Mouse (Mus musculus) neural tube, embryonic 15.5 days (tissue): ENCODE results near the gene Ppp1r9b. TPM values are rescaled to one million over a fixed set of nuclear protein-coding genes. Genes with fewer than 3 reads are reported as not detected.

Experiments
- ATAC-seq: fragments of 200-750 bp; cut with Nextera tagmentation; 2 replicates; pipeline ENCODE4 v1.8.0; 2017; ENCODE audit warnings: mild to moderate bottlenecking, moderate TSS enrichment, moderate library complexity; ENCODE audit not compliant: low FRiP score
- H3K27ac ChIP-seq: fragments of 300-500 bp; sonication (generic); replicated peaks from 2 replicates; pipeline ENCODE4 v1.5.1; 2015; ENCODE audit warnings: mild to moderate bottlenecking, inconsistent platforms
- H3K27me3 ChIP-seq: fragments of 300-500 bp; sonication (generic); replicated peaks from 2 replicates; pipeline ENCODE4 v1.6.1; 2015; ENCODE audit warnings: inconsistent platforms
- H3K36me3 ChIP-seq: fragments of 300-500 bp; sonication (generic); 2 replicates; pipeline ENCODE4 v1.6.1; 2015; ENCODE audit warnings: inconsistent platforms
- H3K4me1 ChIP-seq: fragments of 300-500 bp; sonication (generic); 2 replicates; pipeline ENCODE4 v1.6.1; 2015; ENCODE audit warnings: inconsistent platforms
- H3K4me2 ChIP-seq: fragments of 300-500 bp; sonication (generic); 2 replicates; pipeline ENCODE4 v1.6.1; 2015; ENCODE audit warnings: inconsistent platforms, mild to moderate bottlenecking, moderate library complexity
- H3K4me3 ChIP-seq: fragments of 300-500 bp; sonication (generic); replicated peaks from 2 replicates; pipeline ENCODE4 v1.5.1; 2015; ENCODE audit warnings: mild to moderate bottlenecking, inconsistent platforms
- H3K9ac ChIP-seq: fragments of 300-500 bp; sonication (generic); replicated peaks from 2 replicates; pipeline ENCODE4 v1.6.1; 2015; ENCODE audit warnings: mild to moderate bottlenecking, inconsistent platforms
- H3K9me3 ChIP-seq: fragments of 300-500 bp; sonication (generic); replicated peaks from 2 replicates; pipeline ENCODE4 v1.6.1; 2016; ENCODE audit warnings: inconsistent platforms
- WGBS: fragments of 180-500 bp; shearing (Covaris S2); methylation state at CpG from one replicate; pipeline ENCODE4 v1.1.7; 2015; ENCODE audit warnings: mixed read lengths; 5-methylcytosine and 5-hydroxymethylcytosine counted together
- polyA plus RNA-seq: library from polyadenylated mRNA; unstranded; fragments of >200 nt; fragmentation: Nextera tagmentation; extraction: Ambion mirVana; gene quantifications from 2 replicates; pipeline ENCODE4 v1.2.1, GENCODE M21; 2015

Ppp1r9b gene
- polyA plus RNA-seq, 1 experiment from 2014 or later: 18.8 TPM

DNA sequence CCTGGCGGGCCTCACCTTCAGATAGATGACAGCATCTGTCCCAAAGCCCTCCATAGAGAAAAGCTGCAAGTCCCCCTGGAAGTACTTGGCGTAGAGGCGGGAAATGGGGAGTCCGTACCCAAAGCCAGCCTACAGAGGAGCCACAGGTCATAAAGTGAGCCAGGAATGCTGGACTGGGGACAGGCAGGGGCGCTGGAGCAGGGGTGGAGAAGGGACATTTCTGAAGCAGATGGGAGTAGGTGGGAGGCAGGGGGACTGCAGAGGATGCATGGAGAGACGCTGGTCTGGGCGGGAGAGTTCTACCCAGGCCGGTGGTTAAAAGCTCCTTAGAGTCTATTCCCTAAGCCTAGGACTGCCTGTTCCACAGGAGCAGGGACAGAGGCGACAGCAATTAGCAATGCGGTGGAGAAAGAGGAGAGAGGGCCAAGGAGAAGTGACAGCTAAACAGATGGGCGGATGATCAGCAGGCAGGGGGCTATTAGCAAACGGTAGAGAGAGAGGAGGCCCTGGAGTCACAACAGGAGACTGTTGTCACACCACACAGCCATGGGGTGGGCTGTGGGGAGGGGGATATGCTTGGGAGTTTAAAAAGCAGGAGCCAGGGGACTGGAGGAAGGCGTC lies 37.1 kb downstream of the Ppp1r9b start:
- H3K9me3 ChIP-seq: no peaks in the 10 kb centered on the region
- H3K27ac ChIP-seq: no peak overlapping the region
- H3K4me3 ChIP-seq: no peak overlapping the region
- no peak overlapping the region for H3K4me2 ChIP-seq
- peaks cover 31% of the 10 kb centered on the region for H3K36me3 ChIP-seq
- H3K4me1 ChIP-seq: peaks cover 7% of the 10 kb centered on the region; the same call in 1 of the 2 replicates
- no peak overlapping the region for H3K9ac ChIP-seq
- WGBS: 17% methylated on average over 13 of the region's 13 CpGs
- no peaks in the 10 kb centered on the region for H3K27me3 ChIP-seq
- no peak for ATAC-seq

DNA sequence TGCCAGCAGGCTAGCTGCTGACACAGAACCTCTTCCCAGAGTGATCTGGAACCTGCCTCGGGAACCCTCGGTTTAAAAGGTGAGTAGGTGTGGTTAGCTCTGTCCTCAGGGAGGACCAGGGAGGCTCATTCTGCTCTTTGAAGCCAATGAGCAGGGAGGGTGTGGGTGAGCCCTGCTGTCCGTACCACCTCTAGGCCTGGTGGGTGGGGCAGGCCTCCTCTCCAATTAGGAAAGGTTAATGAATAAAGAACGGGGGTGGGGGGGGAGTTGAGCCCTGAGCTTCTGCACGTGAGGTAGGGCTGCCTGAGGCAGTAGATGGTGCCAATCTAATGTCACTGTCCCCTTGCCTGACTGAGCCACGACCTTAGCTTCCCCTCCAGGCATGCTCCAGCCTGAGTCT lies 42.1 kb downstream of the Ppp1r9b start:
- peaks cover 2% of the 10 kb centered on the region; the same call in 1 of the 2 replicates for H3K36me3 ChIP-seq
- no peaks in the 10 kb centered on the region for H3K27me3 ChIP-seq
- no peak overlapping the region for H3K4me2 ChIP-seq
- no peak overlapping the region for H3K9ac ChIP-seq
- no peak overlapping the region for H3K4me3 ChIP-seq
- no peak overlapping the region for H3K27ac ChIP-seq
- 31% methylated on average over 6 of the region's 6 CpGs for WGBS
- peaks cover 4% of the 10 kb centered on the region; the same call in 1 of the 2 replicates for H3K4me1 ChIP-seq
- ATAC-seq: no peak
- no peaks in the 10 kb centered on the region for H3K9me3 ChIP-seq

DNA sequence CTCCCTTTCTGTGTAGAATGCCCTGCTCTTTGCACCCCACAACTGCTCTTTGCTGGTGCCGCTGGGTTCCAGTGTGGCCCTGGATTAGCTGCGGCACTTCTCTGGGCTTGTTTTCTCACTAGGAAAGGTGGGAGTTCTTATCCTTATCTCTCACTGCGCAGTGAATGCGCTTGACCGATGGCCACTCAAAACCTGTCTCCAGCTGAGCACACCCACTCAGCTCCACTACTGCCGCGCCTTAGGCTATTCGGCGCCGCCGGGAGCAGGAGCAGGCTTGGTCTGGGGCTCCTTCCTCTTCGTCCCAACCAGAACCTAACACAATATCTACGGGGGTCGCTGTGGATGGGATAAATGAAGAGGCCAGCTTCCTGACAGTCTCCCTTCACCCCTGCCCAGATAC lies 42.8 kb downstream of the Ppp1r9b start:
- H3K4me2 ChIP-seq: no peak overlapping the region
- H3K9me3 ChIP-seq: no peaks in the 10 kb centered on the region
- no peaks in the 10 kb centered on the region for H3K27me3 ChIP-seq
- peaks cover 2% of the 10 kb centered on the region; the same call in 1 of the 2 replicates for H3K36me3 ChIP-seq
- no peak overlapping the region for H3K4me3 ChIP-seq
- no peak overlapping the region for H3K27ac ChIP-seq
- H3K9ac ChIP-seq: no peak overlapping the region
- 87% methylated on average over 14 of the region's 14 CpGs for WGBS
- H3K4me1 ChIP-seq: no peaks in the 10 kb centered on the region
- no peak for ATAC-seq

DNA sequence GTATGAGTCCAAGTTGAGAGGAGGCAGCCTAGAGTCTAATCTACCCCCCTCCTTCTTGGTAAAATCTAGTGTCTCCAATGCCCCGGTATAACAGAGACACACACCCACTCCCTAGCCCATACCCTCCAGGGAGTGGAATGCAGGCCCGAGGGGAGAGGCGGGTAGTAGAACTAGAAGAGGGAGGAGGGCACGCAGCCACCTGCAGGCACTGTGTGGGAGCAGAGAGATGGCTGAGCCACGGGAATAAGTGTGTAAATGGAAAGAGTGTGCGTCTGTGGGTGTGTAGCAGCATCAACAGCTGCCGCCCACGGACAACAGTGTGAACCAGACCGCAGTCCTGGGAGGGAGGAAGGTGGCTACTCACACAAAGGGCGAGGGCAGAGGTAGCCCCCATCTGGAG lies 44.1 kb downstream of the Ppp1r9b start:
- Histone ChIP-seq H3K36me3 (no peaks in the 10 kb centered on the region), H3K9ac (no peak overlapping the region)
- WGBS: 73% methylated on average over 10 of the region's 10 CpGs

DNA sequence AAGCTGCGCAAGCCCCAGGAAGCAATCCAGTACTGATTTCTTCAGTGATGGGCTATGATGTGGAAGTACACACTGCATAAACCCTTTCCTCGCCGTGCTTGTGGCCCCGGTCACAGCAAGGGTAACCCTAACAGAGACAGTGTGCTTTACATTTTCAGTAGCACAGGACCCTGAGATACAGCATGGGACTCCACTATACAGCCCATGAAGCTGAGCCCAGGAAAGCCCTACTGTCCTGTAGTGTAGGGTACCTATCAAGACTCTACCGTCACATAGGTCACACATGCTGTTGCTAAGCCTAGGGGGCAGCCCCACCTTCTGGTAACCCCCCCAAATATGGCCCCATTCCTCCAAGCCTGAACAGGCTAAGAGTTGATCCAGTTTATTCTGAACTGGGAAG lies 45.7 kb downstream of the Ppp1r9b start:
- Histone ChIP-seq H3K9ac (no peak overlapping the region), H3K27me3 (no peaks in the 10 kb centered on the region), H3K36me3 (no peaks in the 10 kb centered on the region), H3K4me3 (no peak overlapping the region), H3K9me3 (no peaks in the 10 kb centered on the region), H3K4me1 (peaks cover 14% of the 10 kb centered on the region), H3K4me2 (no peak overlapping the region), H3K27ac (no peak overlapping the region)
- no peak for ATAC-seq
- 96% methylated on average over 5 of the region's 5 CpGs for WGBS

More for the DNA sequence above, 44.1 kb downstream of the Ppp1r9b start:
- Histone ChIP-seq H3K27ac (no peak overlapping the region), H3K4me3 (no peak overlapping the region), H3K4me2 (no peak overlapping the region), H3K27me3 (no peaks in the 10 kb centered on the region), H3K9me3 (no peaks in the 10 kb centered on the region), H3K4me1 (peaks cover 4% of the 10 kb centered on the region; the same call in 1 of the 2 replicates)
- ATAC-seq: no peak

DNA sequence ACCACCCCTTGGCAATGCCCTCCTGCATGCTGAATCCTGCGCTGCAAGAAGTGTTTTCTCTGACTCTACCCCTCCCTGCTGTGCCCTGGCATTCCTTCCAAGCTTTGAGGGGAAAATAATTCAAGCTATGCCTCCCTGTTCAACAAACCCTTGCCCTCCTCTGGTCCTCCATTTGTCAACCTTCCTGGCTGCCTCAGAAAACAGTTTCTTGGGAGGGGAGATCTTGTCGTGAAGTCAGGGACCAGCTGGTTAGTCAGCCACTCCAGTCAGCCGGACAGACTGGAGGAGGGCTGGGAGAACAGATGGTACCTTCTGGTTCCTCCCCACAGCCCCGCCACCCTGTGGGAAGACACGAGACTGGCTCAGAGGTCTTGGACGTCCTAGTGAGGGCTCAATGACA lies 46.5 kb downstream of the Ppp1r9b start:
- Histone ChIP-seq H3K4me3 (no peak overlapping the region), H3K27me3 (no peaks in the 10 kb centered on the region), H3K4me1 (peaks cover 20% of the 10 kb centered on the region), H3K9ac (no peak overlapping the region), H3K9me3 (no peaks in the 10 kb centered on the region), H3K36me3 (no peaks in the 10 kb centered on the region), H3K27ac (no peak overlapping the region), H3K4me2 (no peak overlapping the region)
- WGBS: 54% methylated on average over 6 of the region's 6 CpGs
- ATAC-seq: no peak

DNA sequence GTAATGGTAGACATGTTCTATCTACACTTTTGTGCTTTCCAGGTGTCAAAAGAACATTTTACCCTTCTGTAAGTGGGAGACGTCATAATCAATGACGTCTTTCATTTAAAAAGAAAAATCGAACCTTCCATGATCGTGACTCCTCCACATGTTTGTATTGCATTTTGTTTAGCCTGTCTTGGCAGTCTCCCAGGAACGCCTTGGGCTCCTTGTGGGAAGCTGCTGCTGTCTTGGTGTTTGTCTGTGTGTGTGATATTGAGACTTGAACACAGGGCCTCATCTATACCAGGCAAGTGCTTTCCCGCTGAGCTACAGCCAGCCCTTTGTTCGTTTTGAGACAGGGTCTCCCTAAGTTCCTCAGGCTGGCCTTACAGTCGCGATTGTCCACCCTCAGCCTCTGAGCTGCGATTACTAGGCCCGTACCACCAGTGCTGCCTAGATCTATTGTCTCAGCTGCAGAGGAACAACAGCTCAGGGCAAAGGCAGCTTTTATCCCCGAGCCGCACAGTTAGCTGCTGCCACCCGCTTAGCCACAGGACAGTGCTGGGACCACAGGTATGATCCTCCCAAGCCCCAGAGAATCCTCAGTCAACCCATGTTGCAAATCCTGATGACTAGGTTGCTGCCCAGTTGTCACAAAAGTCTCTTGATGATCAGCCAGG lies 47.5 kb downstream of the Ppp1r9b start:
- H3K27me3 ChIP-seq: no peaks in the 10 kb centered on the region
- no peak overlapping the region for H3K4me2 ChIP-seq
- no peak overlapping the region for H3K4me3 ChIP-seq
- H3K27ac ChIP-seq: no peak overlapping the region
- no peak for ATAC-seq
- H3K36me3 ChIP-seq: no peaks in the 10 kb centered on the region
- no peak overlapping the region for H3K9ac ChIP-seq
- 67% methylated on average over 14 of the region's 14 CpGs for WGBS
- H3K4me1 ChIP-seq: peaks cover 22% of the 10 kb centered on the region
- H3K9me3 ChIP-seq: no peaks in the 10 kb centered on the region

DNA sequence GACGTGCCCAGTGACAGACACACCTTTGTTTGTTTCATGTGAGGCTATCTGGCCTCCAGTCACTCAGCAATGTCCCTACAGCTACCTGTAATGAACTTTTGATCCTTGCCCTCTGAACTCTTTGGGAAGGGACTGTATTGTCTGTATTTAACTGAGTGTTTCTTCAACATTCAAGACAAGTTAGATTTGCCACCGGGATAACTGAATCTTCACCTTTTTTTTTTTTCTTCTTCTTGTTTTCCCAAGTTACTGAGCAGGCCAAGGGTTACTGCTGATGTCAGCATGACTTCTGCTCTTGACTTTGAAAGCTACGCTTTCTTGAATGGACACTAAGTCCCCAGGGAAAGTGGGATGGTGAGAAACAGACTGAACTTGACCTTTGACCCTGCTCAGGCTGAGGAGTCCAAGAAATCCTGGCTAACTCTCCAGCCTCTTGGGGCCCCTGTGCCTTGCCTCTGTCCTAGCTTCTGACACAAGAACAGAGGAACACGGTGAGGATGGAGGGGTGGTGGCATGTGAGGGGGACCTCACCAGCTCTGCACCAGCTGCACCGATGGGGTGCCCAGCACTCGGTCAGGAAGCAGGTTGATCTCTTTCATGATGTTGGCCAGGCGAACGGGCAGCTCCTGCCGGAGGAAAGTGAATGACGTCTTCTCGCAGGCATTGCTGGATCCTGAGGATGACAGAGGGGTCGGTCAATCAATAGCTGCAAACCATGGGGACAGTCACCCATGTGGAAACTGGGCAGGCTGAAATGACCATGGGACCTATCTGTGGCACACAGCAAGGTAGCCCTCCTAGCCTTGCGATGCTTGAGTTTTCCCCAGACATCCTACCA lies 48.2 kb downstream of the Ppp1r9b start:
- no peaks in the 10 kb centered on the region for H3K27me3 ChIP-seq
- H3K4me1 ChIP-seq: peaks cover 22% of the 10 kb centered on the region
- no peaks in the 10 kb centered on the region for H3K9me3 ChIP-seq
- 82% methylated on average over 13 of the region's 13 CpGs for WGBS
- H3K9ac ChIP-seq: no peak overlapping the region
- H3K27ac ChIP-seq: no peak overlapping the region
- no peak overlapping the region for H3K4me2 ChIP-seq
- no peaks in the 10 kb centered on the region for H3K36me3 ChIP-seq
- no peak for ATAC-seq
- no peak overlapping the region for H3K4me3 ChIP-seq

DNA sequence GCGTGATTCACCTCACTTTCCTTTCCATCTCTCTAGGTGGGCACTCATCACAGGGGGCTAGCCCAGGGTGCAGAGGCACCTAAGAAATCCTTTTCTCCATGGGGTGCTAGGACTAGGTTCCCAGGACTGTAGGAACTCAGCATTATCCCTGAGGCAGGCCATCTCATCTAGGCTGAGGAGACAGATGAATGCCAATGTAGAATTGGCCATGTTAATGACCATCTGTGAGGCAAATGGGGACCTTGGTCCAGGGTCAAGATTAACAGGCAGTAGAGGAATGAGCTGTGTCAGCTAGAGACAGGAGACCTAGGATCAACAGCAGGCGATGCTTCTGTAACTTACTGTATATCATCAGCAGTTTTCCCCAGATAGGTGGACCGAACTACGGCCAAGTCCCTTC lies 48.9 kb downstream of the Ppp1r9b start:
- 0 out of 2 replicates have a peak, but pooled peaks cover under 1% of the 10 kb centered on the region for H3K36me3 ChIP-seq
- 86% methylated on average over 4 of the region's 4 CpGs for WGBS
- no peak for ATAC-seq
- H3K9me3 ChIP-seq: no peaks in the 10 kb centered on the region
- H3K27ac ChIP-seq: no peak overlapping the region
- peak overlapping the region; percentile 90 for H3K4me3 ChIP-seq
- H3K4me2 ChIP-seq: peak overlapping the region; percentile 88
- no peaks in the 10 kb centered on the region for H3K27me3 ChIP-seq
- peaks cover 22% of the 10 kb centered on the region for H3K4me1 ChIP-seq
- H3K9ac ChIP-seq: no peak overlapping the region

DNA sequence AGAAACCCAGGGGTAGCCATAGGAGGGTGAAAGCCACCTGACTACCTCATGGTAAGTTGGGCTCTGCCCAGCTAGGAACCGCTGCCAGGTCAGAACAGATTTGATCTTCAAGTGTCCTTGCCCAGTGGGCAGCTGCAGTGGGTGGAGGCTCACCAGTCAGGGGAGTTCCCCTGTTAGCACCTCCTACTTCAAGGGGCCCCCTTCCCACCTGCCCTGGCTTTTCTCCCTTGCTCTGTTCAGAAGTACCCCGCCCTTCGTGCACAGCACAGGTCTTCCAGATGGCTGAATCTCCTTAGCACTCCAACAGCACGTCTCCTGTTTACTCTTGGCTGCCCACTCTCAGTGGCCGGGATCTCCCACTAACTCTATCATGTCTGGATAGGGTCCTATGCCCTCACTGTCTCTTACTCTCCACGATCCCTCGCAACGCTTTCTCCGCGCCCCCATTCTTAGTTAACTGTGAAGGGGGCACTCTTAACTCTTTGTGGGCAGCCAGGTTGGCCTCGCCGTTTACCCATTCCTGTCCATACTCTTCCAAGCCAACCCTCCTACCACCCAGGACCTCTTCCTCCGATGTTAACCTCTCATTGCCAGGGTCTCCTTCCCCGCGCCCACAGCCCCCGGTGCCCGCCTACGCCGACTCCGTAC lies 49.8 kb downstream of the Ppp1r9b start:
- Histone ChIP-seq H3K4me1 (peaks cover 27% of the 10 kb centered on the region), H3K27ac (peak overlapping the region; percentile 79), H3K9me3 (no peaks in the 10 kb centered on the region), H3K36me3 (peaks cover 8% of the 10 kb centered on the region; the same call in 1 of the 2 replicates), H3K9ac (peak overlapping the region; percentile 70), H3K4me3 (peak overlapping the region; percentile 90), H3K27me3 (peaks cover 4% of the 10 kb centered on the region; the same call in 1 of the 2 replicates), H3K4me2 (peak overlapping the region; percentile 88)
- under 1% methylated on average over 20 of the region's 20 CpGs for WGBS
- peak; percentile 30; the same call in 1 of the 2 replicates for ATAC-seq

DNA sequence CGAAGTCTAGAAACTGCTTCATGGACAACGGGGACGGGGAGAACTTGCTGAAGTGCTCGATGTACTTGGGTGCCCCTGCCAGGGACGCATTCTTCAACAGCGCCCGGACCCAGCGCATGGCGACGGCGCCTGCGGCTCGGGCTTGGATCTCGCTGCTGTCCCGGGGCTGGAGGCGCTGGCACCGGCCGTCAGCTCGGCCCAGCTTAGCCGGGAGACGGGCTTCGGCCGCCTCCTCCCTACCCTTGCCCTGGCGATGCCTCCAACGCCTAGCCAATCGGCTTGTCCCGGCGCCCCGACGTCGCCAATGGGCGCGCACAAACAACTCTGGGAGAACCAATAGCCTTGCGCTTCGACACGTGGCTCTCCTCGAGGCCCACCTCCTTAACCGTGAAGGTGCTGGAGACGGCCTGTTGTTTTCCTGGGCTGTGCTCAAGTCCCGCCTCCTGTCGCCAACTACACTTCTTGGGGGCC lies 50.3 kb downstream of the Ppp1r9b start, which contains the start of gene Pdk2:
Pdk2 (minus strand) TSS at position 216 of the 471 bp plus-strand sequence.
- peak within 1 kb of the TSS; percentile 70 for H3K9ac ChIP-seq
- under 1% methylated on average over 41 of the region's 41 CpGs for WGBS

More for the DNA sequence above, 50.3 kb downstream of the Ppp1r9b start, which contains the start of gene Pdk2:
- Histone ChIP-seq H3K4me2 (peak within 1 kb of the TSS; percentile 88), H3K27me3 (peaks cover 5% of the 10 kb centered on the region; the same call in 1 of the 2 replicates), H3K27ac (peak within 1 kb of the TSS; percentile 79), H3K36me3 (peaks cover 8% of the 10 kb centered on the region; the same call in 1 of the 2 replicates), H3K4me1 (peaks cover 27% of the 10 kb centered on the region), H3K4me3 (peak within 1 kb of the TSS; percentile 90), H3K9me3 (no peaks in the 10 kb centered on the region)
- peak; percentile 97 for ATAC-seq
